Mouse (Mus musculus): Measurements from ENCODE around the gene Hoxa5.

GRCm38 (mm10) chr6:52167176-52167575 is 37.2 kb downstream of the Hoxa5 start:
- no peak for TF ChIP-seq POLR2A (IDR thresholded peaks at IDR 0.05; ENCODE audit: low read depth, low read length)
- TF ChIP-seq CTCF (IDR thresholded peaks at IDR 0.05; ENCODE audit: extremely low read depth, insufficient read depth, insufficient read length, insufficient replicate concordance) = no peak
